Mouse (Mus musculus): ENCODE measurements around the gene Nlrp6. TPM values are rescaled to one million over a fixed set of nuclear protein-coding genes. Genes with fewer than 3 reads are reported as not detected.
"Not testable (repeated sequence)": the region's sequence is repeated elsewhere in the genome, so short reads cannot be mapped to it uniquely, and the experiment has no call there.

The Nlrp6 gene
- total RNA-seq, 2 experiments from 2014 or later: 0.96 to 1.5 TPM

- DNase-seq (ENCODE audit: low spot score in 2 of 2): no peak
Observed at GRCm38 (mm10) chr7:140971479-140972171, 50.9 kb downstream of the Nlrp6 start.

DNA sequence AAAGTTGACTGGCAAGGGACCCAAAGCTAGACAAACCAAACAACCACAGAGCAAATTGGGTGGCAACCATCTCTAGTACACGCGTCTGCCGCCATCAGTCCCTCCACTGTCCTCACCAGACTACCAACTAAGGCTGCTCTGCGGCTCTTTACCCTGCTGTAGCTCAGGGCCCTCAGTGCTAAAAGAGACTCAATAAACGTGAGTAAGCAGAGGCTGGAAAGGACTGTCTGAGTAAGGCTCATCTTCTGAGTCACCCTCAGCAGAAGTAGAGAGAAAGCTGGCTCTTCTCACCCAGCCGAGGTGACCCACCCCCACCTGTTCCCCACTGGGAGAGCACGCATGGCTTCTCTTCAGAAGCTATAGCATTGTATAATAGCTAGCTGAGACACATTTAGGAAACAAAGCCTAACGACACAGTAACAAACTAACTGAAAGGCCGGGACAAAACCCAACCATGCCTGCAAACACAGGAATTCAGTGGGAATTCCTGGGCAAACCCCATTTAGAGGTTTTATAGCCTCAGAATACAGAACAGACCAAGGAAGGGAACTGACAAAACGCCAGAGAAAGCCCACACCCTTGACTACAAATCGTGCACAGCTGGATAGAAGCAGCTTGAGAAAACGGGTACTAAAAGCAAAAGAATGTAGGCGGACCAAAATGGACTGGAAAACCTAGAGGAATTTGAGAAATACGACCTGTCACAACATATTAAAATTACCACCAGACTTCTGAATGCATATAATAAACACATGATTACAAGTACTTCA is 52.9 kb downstream of the Nlrp6 start:
- DNase-seq (ENCODE audit: low spot score in 2 of 2): no peak

GRCm38 (mm10) chr7:140974940-140975339 is 54.2 kb downstream of the Nlrp6 start:
- no peak for DNase-seq (ENCODE audit: low spot score in 2 of 2)

- no peak for DNase-seq (ENCODE audit: low spot score in 2 of 2)
Observed at GRCm38 (mm10) chr7:140975465-140975864, 54.8 kb downstream of the Nlrp6 start.

DNA sequence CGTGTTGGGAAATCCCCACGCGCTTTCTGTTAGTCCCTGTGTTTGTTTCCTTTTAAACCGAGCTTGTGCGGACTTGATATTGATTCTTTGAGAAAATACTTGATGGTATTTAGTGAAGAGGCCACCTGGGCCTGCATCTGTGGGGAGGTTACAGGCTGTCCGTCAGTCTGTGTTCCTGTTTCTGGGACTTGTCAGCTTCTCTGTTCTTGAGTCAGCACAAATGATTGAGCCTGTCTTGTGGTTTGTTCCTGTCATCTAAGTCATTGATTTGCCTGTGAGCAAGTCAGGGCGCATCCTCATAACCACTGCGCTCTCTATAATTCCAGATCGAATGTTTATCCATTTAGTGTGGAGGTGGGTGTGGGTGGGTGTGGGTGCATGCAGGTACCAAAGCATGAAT is 56.0 kb downstream of the Nlrp6 start:
- DNase-seq (ENCODE audit: low spot score in 2 of 2): not testable (repeated sequence)

Other genes starting within 250 kb of the Nlrp6 start
- not detected for gene Olfr45, start 239.0 kb upstream of the Nlrp6 start, total RNA-seq (2021)
- not detected for gene Olfr541, start 223.6 kb upstream of the Nlrp6 start, total RNA-seq (2021)
- 100 to 1,000 TPM; 200 to 317 TPM for gene Cyp2e1, start 157.2 kb upstream of the Nlrp6 start, total RNA-seq (2021)
- gene Syce1, start 133.1 kb upstream of the Nlrp6 start, total RNA-seq (2021): under 1 TPM in 1 of 2 experiments, not detected in 1; 0.19 TPM
- gene Zfp941, start 98.7 kb upstream of the Nlrp6 start, total RNA-seq (2021): 1 to 10 TPM; 2.0 to 2.8 TPM
- 1 to 10 TPM in 1 of 2 experiments, under 1 TPM in 1; 0.76 to 1.1 TPM for gene Urah, start 85.9 kb upstream of the Nlrp6 start, total RNA-seq (2021)
- gene Scgb1c1, start 75.4 kb upstream of the Nlrp6 start, total RNA-seq (2021): not detected
- under 1 TPM; 0.26 to 0.40 TPM for gene Odf3, start 73.1 kb upstream of the Nlrp6 start, total RNA-seq (2021)
- under 1 TPM; 0.36 to 0.61 TPM for gene Gm45785, start 64.6 kb upstream of the Nlrp6 start, total RNA-seq (2021)
- gene Ric8a, start 63.9 kb upstream of the Nlrp6 start, total RNA-seq (2021): 10 to 100 TPM; 49.5 to 65.5 TPM
- 10 to 100 TPM; 37.8 to 42.8 TPM for gene Bet1l, start 63.3 kb upstream of the Nlrp6 start, total RNA-seq (2021)
- 100 to 1,000 TPM; 100 to 116 TPM for gene Psmd13, start 38.9 kb upstream of the Nlrp6 start, total RNA-seq (2021)
- 10 to 100 TPM; 28.6 to 45.7 TPM for gene Sirt3, start 38.6 kb upstream of the Nlrp6 start, total RNA-seq (2021)
- 1,000 to 10,000 TPM; 1,018 to 1,993 TPM for gene Cox8b, start 20.5 kb upstream of the Nlrp6 start, total RNA-seq (2021)
- 10 to 100 TPM; 30.4 to 32.3 TPM for gene Pgghg, start 20.5 kb downstream of the Nlrp6 start, total RNA-seq (2021)
- gene Ifitm5, start 29.4 kb downstream of the Nlrp6 start, total RNA-seq (2021): 1 to 10 TPM; 1.4 to 1.7 TPM
- 1 to 10 TPM in 1 of 2 experiments, not detected in 1; 1.2 TPM for gene Gm45717, start 35.0 kb downstream of the Nlrp6 start, total RNA-seq (2021)
- gene Ifitm2, start 35.1 kb downstream of the Nlrp6 start, total RNA-seq (2021): 100 to 1,000 TPM; 433 to 585 TPM
- gene Ifitm1, start 46.3 kb downstream of the Nlrp6 start, total RNA-seq (2021): 1 to 10 TPM; 6.9 to 9.8 TPM
- 100 to 1,000 TPM in 1 of 2 experiments, 10 to 100 TPM in 1; 94.2 to 155 TPM for gene Ifitm3, start 89.9 kb downstream of the Nlrp6 start, total RNA-seq (2021)
- gene Ifitm6, start 97.0 kb downstream of the Nlrp6 start, total RNA-seq (2021): under 1 TPM; 0.64 to 0.66 TPM
- gene Gm17387, start 108.2 kb downstream of the Nlrp6 start, total RNA-seq (2021): not detected
- gene B4galnt4, start 140.2 kb downstream of the Nlrp6 start, total RNA-seq (2021): 1 to 10 TPM; 1.3 to 2.7 TPM
- 1 to 10 TPM; 1.8 to 3.3 TPM for gene Pkp3, start 157.3 kb downstream of the Nlrp6 start, total RNA-seq (2021)
- gene Sigirr, start 179.7 kb downstream of the Nlrp6 start, total RNA-seq (2021): 1 to 10 TPM; 2.0 to 2.7 TPM
- under 1 TPM; 0.20 to 0.32 TPM for gene Ano9, start 196.9 kb downstream of the Nlrp6 start, total RNA-seq (2021)
- gene Ptdss2, start 201.5 kb downstream of the Nlrp6 start, total RNA-seq (2021): 10 to 100 TPM; 39.2 to 40.4 TPM